Mouse (Mus musculus) heart, postnatal 25 days (tissue): Measurements from ENCODE around the gene Olfr513. TPM values are rescaled to one million over a fixed set of nuclear protein-coding genes. Genes with fewer than 3 reads are reported as not detected.

Source experiments
- DNase-seq: peaks from one replicate; pipeline ENCODE4 v3.0.0; 2022; ENCODE audit warnings: low spot score
- intact Hi-C: fragments of 180-260 bp; cut with DNase I; formaldehyde crosslinking; loops from one replicate; pipeline ENCODE4 v1.15.1; 2025
- total RNA-seq, 2 experiments: library from RNA; stranded (reverse); gene quantifications; 2 replicates each; pipeline ENCODE4 v1.2.3; 2021

Olfr513 gene
- total RNA-seq, result not detected

DNA sequence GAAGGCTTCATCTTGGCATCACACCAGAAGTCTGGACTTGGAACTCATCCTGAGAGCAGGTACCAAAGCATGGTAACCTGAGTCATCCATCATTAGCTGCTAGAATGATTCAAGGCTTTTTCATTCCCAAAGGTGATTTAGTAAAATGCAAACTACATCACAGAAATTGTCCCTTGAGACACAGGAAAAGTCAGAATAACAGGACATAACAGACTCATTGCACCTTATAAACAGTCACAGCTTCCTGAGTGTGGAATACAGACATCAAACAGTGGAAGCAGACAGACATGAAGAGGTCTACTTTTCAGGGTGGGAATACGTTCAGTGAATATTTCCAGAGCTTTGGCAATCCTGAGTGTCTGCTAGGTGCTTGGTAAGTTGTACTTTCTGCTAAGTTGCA is at the start of gene Olfr513:
Gene Olfr513 (plus strand): TSS at position 301 of the 400 bp plus-strand sequence.
- intact Hi-C loops, result no loop called here
- no peak for DNase-seq

DNA sequence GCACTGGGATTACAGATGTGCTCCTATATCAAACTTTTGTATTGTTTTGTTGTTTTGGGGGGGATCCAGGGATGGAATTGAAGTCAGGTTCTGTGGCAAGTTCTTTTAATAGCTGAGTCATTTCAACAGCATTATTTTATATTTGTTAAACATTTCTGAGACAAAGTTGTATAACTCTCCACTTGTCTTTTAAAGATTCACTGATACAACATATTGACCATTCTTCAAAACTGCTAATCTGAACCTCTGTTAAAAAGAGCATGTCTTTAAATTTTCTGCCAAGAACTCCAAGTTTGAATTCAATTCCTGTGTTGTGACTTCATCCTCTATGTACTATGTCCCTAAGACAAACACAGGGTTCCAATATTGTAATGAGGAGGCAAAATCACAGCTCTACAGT is 37.8 kb upstream of the Olfr513 start, which contains the start of gene Olfr512:
Gene Olfr512 (plus strand): TSS at position 301 of the 400 bp plus-strand sequence.
- intact Hi-C loops, result no loop called here
- DNase-seq, result no peak

DNA sequence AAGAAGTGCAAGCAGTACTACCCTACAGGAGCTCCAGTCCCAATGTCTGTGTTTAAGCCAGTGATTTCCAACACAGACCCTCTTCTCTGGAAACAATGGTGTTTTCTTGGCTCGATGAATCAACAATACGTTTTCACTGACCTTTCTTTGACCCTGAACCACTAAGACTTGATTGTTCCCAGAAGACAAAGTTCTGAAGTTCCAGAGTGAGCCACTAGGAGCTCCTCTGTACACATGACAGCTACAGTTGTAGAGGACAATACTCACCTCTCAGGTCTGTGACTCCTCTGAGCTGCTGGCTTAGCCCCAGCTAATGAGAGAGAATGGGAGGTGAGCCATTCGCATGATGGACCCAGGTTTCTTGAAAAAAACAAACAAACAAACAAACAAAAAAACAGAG is 9.6 kb downstream of the Olfr513 start:
- no peak for DNase-seq
- intact Hi-C loops, result no loop called here

DNA sequence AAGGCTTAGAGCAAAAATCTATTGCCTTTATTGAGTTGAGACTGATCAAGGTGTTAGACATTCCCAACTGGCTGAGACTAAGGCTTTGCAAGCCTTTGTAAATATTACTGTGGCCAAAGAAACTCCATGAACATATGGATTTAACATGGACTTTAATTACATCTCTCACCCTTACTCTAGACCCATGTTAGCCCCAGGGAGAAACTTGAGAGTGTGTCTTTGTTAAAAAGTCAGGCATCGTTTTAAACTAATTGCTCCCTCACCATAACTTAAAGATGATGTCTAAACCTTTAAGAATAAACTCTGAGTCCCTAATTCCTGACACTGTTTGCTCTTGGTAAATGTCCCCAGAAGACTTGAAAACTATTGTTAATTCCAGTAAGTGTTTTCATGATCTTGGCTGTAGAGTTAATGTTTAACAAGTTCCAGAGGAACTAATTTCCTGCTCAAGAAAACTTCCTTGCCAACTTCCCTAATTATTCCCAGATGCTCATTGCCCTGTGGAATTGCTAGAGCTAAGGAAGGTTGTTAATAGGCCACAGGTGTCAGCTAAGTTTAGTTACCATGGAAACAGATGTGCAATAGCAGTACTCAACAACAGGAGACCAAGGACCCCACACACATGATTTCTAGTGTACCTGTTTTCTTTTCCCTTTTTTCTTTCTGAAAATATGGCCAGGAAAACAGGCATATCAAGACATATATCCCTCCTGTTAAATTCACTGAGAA is 46.6 kb downstream of the Olfr513 start:
- DNase-seq, result no peak
- intact Hi-C loops, result no loop called here

Other genes starting within 250 kb of the Olfr513 start
- gene Olfr502, start 225.9 kb upstream of the Olfr513 start, total RNA-seq, result not detected
- gene Olfr503, start 206.4 kb upstream of the Olfr513 start, total RNA-seq, result not detected
- gene Olfr504, start 185.2 kb upstream of the Olfr513 start, total RNA-seq, result not detected
- gene Olfr506, start 140.2 kb upstream of the Olfr513 start, total RNA-seq, result not detected
- gene Olfr507, start 129.2 kb upstream of the Olfr513 start, total RNA-seq, result not detected
- gene Olfr508, start 121.0 kb upstream of the Olfr513 start, total RNA-seq, result not detected
- not detected for gene Olfr509, start 99.1 kb upstream of the Olfr513 start, total RNA-seq
- gene Olfr510, start 84.6 kb upstream of the Olfr513 start, total RNA-seq, result not detected
- not detected for gene Olfr512, start 37.7 kb upstream of the Olfr513 start, total RNA-seq
- gene Olfr514, start 75.0 kb downstream of the Olfr513 start, total RNA-seq, result not detected
- not detected for gene Olfr516, start 99.6 kb downstream of the Olfr513 start, total RNA-seq
- gene Olfr517, start 121.4 kb downstream of the Olfr513 start, total RNA-seq, result not detected
- gene Olfr518, start 134.0 kb downstream of the Olfr513 start, total RNA-seq, result not detected
- not detected for gene Olfr519, start 143.4 kb downstream of the Olfr513 start, total RNA-seq
- gene Nlrp10, start 179.2 kb downstream of the Olfr513 start, total RNA-seq, result 10 to 100 TPM; 21.2 to 23.1 TPM
- 10 to 100 TPM; 79.2 to 85.2 TPM for gene Eif3f, start 183.4 kb downstream of the Olfr513 start, total RNA-seq
- under 1 TPM; 0.26 to 0.36 TPM for gene Tub, start 199.4 kb downstream of the Olfr513 start, total RNA-seq